Mouse (Mus musculus): Measurements from ENCODE around the gene Gm17349. TPM values are rescaled to one million over a fixed set of nuclear protein-coding genes. Genes with fewer than 3 reads are reported as not detected.

Gene Gm17349
- total and polyA plus RNA-seq, 3 experiments, result 0.98 to 2.3 TPM; not detected in 1

DNA sequence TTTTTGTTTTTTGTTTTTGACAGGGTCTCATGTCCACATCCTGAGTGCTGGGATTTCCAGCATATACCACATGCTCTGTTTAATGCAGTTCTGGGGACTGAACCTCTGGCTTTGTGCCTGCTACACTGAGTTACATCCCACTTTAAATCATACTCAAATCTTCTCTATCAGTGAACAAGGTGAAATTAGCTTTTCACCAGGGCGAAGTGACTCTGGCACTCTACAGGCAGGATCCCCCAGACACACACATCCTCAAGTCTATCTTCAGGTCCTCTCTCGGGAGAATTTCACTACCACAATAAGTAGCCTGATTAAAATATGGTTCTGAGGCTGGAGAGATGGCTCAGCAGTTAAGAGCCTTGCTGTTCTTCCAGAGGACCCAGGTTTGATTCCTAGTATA is 21.3 kb upstream of the Gm17349 start:
- TF ChIP-seq GATA1 (IDR thresholded peaks at IDR 0.05; ENCODE audit: borderline replicate concordance, low read length) (no peak), GATA2 (IDR thresholded peaks at IDR 0.05; ENCODE audit: borderline replicate concordance, low read depth, low read length) (no peak), CTCF (IDR thresholded peaks at IDR 0.05; ENCODE audit: low read depth, low read length) (no peak), TAL1 (conservative IDR thresholded peaks at IDR 0.05; ENCODE audit: low read depth, low read length) (no peak), POLR2AphosphoS5 (IDR thresholded peaks at IDR 0.05; ENCODE audit: insufficient replicate concordance, low read depth, low read length) (no peak)
- no peak for ATAC-seq (ENCODE audit: extremely low read depth, insufficient number of reproducible peaks, low FRiP score, poor library complexity, severe bottlenecking)
- H3K9me3 ChIP-seq (replicated peaks), result peaks cover 3% of the 10 kb centered on the region; the same call in 1 of the 2 replicates
- peaks cover 19% of the 10 kb centered on the region for H3K27me3 ChIP-seq (ENCODE audit: insufficient read depth, low read length)
- H3K4me1 ChIP-seq (ENCODE audit: insufficient read depth, low read depth, low read length), result peaks cover 33% of the 10 kb centered on the region
- H3K36me3 ChIP-seq (replicated peaks), result peaks cover 27% of the 10 kb centered on the region
- H3K4me3 ChIP-seq (ENCODE audit: low read depth, low read length), result peak overlapping the region; percentile 94; the same call in 1 of the 2 replicates
- no peak for DNase-seq (ENCODE audit: low spot score)

DNA sequence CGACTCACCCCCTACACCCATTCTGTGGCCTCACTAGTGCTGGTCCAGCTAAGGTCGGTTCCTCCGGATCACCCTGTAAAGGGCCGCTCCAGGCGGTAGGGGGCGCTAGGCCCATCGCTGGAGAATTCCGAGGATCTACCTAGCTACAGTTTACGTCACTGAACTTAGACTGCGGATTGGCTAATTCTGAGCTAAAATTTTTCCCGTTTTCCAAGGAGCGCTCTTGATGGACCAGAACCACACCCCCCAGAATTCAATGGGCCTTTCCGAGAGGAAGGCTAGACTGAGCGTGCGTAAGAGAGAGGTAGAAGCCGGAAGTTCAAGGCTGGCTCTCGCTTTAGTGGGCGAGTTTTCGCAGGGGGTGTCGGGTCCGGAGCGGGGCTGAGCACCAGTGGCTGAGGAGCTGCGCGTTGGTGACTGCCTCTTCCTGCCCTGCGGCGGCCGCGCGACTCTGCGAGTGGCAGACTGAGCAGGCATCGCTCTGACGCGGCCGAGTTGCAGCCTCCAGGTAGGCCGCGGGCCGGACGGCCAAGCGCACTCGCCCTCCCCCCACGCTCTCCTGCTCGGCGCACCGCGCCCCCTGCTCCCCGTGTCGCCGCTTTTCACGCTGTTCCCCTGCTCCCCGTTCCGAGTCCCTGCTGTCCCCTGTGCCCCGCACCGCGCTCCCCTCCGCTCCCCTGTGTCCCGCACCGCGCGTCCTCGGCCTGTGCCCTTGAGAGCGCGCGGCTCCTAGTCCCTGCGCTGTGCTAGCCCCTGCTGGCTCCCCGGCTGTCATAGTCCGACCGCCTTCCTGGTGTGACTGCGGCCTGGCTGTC is 20.3 kb upstream of the Gm17349 start, which contains the start of gene Cox14:
Gene Cox14 (plus strand): TSS at position 278 of the 815 bp plus-strand sequence.
- Histone ChIP-seq H3K27me3 (ENCODE audit: insufficient read depth, low read length) (peaks cover 27% of the 10 kb centered on the region), H3K4me1 (ENCODE audit: insufficient read depth, low read depth, low read length) (peaks cover 33% of the 10 kb centered on the region), H3K9me3 (replicated peaks) (peaks cover 3% of the 10 kb centered on the region; the same call in 1 of the 2 replicates), H3K4me3 (ENCODE audit: low read depth, low read length) (peak within 1 kb of the TSS; percentile 94), H3K36me3 (replicated peaks) (peaks cover 27% of the 10 kb centered on the region)
- peak; percentile 93 for DNase-seq (ENCODE audit: low spot score)
- peak; percentile 94 for ATAC-seq (ENCODE audit: extremely low read depth, insufficient number of reproducible peaks, low FRiP score, poor library complexity, severe bottlenecking)
- TF ChIP-seq CTCF (IDR thresholded peaks at IDR 0.05; ENCODE audit: low read depth, low read length) (peak; percentile 86), GATA2 (IDR thresholded peaks at IDR 0.05; ENCODE audit: borderline replicate concordance, low read depth, low read length) (no peak), TAL1 (conservative IDR thresholded peaks at IDR 0.05; ENCODE audit: low read depth, low read length) (no peak), GATA1 (IDR thresholded peaks at IDR 0.05; ENCODE audit: borderline replicate concordance, low read length) (no peak)

DNA sequence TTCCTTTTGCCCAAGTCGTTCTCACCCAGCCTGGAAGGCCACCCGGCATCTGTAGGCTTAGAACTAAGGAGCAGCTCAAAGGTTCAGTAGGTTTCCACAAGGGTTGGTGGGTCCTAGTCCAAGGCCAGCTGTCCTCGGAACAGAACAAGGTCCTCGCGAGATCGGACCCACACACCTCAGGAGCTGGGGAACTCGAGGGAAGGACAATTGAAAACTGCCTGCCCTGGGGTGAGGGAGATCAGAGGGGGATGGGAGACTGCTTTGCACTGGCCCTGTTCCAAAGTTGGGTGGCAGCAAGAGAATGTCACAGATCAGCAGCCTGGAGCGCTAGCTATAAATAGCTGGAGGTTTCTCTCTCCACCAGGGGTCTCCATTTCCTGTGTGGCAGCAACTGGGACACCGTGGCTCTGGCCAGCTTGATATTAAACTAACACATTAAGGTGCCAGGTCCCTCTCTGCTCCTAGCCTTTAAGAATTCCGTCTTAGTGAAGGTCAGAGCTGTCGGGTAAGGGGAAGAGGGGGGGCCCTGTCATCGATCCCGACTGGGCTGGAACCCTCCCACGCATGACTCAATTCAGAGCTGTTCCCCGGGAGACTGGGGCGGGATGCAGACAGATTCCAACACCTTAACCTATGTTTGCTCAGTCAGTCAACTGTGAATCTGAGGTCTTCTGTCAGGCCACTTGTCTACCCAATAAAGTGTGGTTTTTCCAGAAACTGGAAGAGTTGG is 19.2 kb upstream of the Gm17349 start:
- peaks cover 25% of the 10 kb centered on the region for H3K36me3 ChIP-seq (replicated peaks)
- peaks cover 3% of the 10 kb centered on the region; the same call in 1 of the 2 replicates for H3K9me3 ChIP-seq (replicated peaks)
- DNase-seq (ENCODE audit: low spot score) (peak; percentile 70), ATAC-seq (ENCODE audit: extremely low read depth, insufficient number of reproducible peaks, low FRiP score, poor library complexity, severe bottlenecking) (no peak)
- peaks cover 38% of the 10 kb centered on the region for H3K27me3 ChIP-seq (ENCODE audit: insufficient read depth, low read length)
- peak overlapping the region; percentile 94; the same call in 1 of the 2 replicates for H3K4me3 ChIP-seq (ENCODE audit: low read depth, low read length)
- TF ChIP-seq TAL1 (conservative IDR thresholded peaks at IDR 0.05; ENCODE audit: low read depth, low read length), result no peak
- TF ChIP-seq GATA2 (IDR thresholded peaks at IDR 0.05; ENCODE audit: borderline replicate concordance, low read depth, low read length), result no peak
- TF ChIP-seq POLR2AphosphoS5 (IDR thresholded peaks at IDR 0.05; ENCODE audit: insufficient replicate concordance, low read depth, low read length), result no peak
- TF ChIP-seq GATA1 (IDR thresholded peaks at IDR 0.05; ENCODE audit: borderline replicate concordance, low read length), result no peak
- peaks cover 33% of the 10 kb centered on the region for H3K4me1 ChIP-seq (ENCODE audit: insufficient read depth, low read depth, low read length)

DNA sequence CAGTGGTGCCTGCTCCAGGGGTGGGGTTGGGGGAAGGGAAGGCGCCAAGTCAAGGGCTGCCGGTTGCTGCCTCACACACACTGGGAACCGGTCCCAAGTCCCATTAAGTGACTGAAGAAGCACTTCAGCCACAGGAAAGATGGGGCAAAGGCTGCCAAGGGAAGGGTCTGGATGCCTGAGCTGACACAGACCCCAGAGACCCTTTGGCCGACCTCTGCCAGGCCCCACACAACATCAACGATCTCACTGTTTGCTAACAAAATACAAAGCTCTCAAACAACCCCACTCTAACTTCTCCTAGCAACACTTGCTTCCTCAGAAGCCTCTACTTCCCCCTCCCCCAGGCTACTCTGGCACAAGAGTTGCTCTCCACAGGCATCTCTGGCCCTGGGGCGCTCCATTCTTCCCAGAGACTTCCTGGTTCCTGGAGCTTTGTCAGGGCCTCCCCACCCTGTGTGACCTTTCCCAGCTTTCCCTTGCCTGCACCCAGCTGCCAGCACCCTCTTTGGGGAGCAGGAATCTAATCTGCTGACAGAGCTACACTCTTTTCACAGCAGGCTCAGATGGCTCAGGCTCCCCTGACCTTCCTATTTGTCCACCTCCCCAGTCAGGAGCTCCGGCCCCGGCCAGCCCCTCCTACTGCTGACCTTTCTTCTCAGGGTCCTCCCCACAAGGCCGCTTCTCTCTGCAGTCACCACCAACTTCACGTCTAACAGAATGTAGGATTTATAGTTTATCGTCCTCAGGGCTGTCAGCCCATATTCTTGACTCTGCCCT is 18.4 kb upstream of the Gm17349 start:
- TF ChIP-seq GATA1 (IDR thresholded peaks at IDR 0.05; ENCODE audit: borderline replicate concordance, low read length) (no peak), POLR2AphosphoS5 (IDR thresholded peaks at IDR 0.05; ENCODE audit: insufficient replicate concordance, low read depth, low read length) (no peak), GATA2 (IDR thresholded peaks at IDR 0.05; ENCODE audit: borderline replicate concordance, low read depth, low read length) (no peak), CTCF (IDR thresholded peaks at IDR 0.05; ENCODE audit: low read depth, low read length) (no peak), TAL1 (conservative IDR thresholded peaks at IDR 0.05; ENCODE audit: low read depth, low read length) (no peak)
- Histone ChIP-seq H3K4me3 (ENCODE audit: low read depth, low read length) (no peak overlapping the region), H3K36me3 (replicated peaks) (peaks cover 19% of the 10 kb centered on the region), H3K9me3 (replicated peaks) (0 out of 2 replicates have a peak, but pooled peaks cover under 1% of the 10 kb centered on the region), H3K27me3 (ENCODE audit: insufficient read depth, low read length) (peaks cover 45% of the 10 kb centered on the region), H3K4me1 (ENCODE audit: insufficient read depth, low read depth, low read length) (peaks cover 33% of the 10 kb centered on the region)
- DNase-seq (ENCODE audit: low spot score), result no peak
- no peak for ATAC-seq (ENCODE audit: extremely low read depth, insufficient number of reproducible peaks, low FRiP score, poor library complexity, severe bottlenecking)

DNA sequence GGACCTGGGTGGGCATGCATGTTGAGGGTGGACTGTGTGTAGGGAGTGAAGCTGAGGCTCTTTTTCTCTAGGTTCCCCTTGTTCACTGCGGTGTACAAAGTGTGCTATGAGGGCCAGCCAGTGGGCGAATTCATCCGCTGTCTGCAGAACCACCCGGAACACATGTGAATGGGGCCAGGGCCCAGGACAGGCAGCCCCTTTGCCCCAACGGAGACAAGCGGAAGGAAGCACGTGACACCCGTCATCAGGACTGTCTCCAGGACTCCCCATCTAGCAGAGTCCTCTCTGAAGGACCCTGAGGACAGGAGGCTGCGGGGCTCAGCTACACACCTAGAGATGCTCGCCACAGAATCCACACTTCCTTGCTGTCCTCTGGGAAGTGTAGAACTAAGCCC is 17.8 kb upstream of the Gm17349 start:
- TF ChIP-seq POLR2AphosphoS5 (IDR thresholded peaks at IDR 0.05; ENCODE audit: insufficient replicate concordance, low read depth, low read length) (no peak), TAL1 (conservative IDR thresholded peaks at IDR 0.05; ENCODE audit: low read depth, low read length) (no peak), GATA1 (IDR thresholded peaks at IDR 0.05; ENCODE audit: borderline replicate concordance, low read length) (no peak), CTCF (IDR thresholded peaks at IDR 0.05; ENCODE audit: low read depth, low read length) (no peak), GATA2 (IDR thresholded peaks at IDR 0.05; ENCODE audit: borderline replicate concordance, low read depth, low read length) (no peak)
- no peaks in the 10 kb centered on the region for H3K9me3 ChIP-seq (replicated peaks)
- ATAC-seq (ENCODE audit: extremely low read depth, insufficient number of reproducible peaks, low FRiP score, poor library complexity, severe bottlenecking) (no peak), DNase-seq (ENCODE audit: low spot score) (no peak)
- H3K36me3 ChIP-seq (replicated peaks), result peaks cover 13% of the 10 kb centered on the region
- peaks cover 35% of the 10 kb centered on the region for H3K4me1 ChIP-seq (ENCODE audit: insufficient read depth, low read depth, low read length)
- no peak overlapping the region for H3K4me3 ChIP-seq (ENCODE audit: low read depth, low read length)
- H3K27me3 ChIP-seq (ENCODE audit: insufficient read depth, low read length), result peaks cover 51% of the 10 kb centered on the region
